29 mouse cellular contexts compared by ENCODE assay signal in the genomic region with DNA sequence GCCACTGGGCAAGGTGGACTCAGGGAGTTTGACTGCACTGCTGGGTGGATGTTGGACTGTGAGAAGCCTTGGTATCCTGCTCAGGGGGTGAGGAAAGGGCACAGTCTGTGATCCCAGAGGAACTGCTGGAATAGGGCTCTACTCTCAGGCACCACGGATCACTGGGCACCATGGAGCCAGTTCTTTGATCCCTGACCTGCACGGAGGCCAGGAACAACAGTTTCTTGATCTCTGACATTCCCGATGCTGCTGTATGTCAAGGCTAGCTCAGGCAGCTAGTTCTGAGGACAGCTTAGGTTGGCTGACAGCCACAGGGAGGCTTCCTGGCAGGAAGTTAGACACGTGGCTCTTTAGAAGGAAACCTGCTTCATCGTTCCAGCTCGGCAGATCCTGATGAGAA.
DNase-seq lines count a peak whose midpoint lies in the region; ATAC-seq and TF ChIP-seq lines count a peak whose summit lies in the region.
"Had no signal": no experiment of that assay in that cellular context is flagged by ENCODE, and none has a peak within 500 bp of the region (broad histone marks: within the 10 kb centered on the region; RNA-seq: fewer than 3 reads in every experiment).

No protein-coding gene starts in this region.

- no peak overlapping the region for H3K27ac ChIP-seq in kidney, postnatal 0 days
- H3K27ac ChIP-seq: forebrain, embryonic 13.5 days; hindbrain, embryonic 10.5 days; hindbrain, embryonic 15.5 days; liver, embryonic 14.5 days; midbrain, embryonic 10.5 days had no signal

- H3K4me2 ChIP-seq in kidney, postnatal 0 days (ENCODE audit: low read length), result no peak overlapping the region
- H3K4me2 ChIP-seq: forebrain, embryonic 13.5 days; heart, embryonic 11.5 days; hindbrain, embryonic 15.5 days had no signal

- no peaks in the 10 kb centered on the region for H3K9me3 ChIP-seq in kidney, postnatal 0 days (replicated peaks; ENCODE audit: low read length)
- H3K9me3 ChIP-seq: forebrain, embryonic 13.5 days; G1E; hindbrain, embryonic 10.5 days; hindbrain, embryonic 15.5 days; midbrain, embryonic 10.5 days had no signal

- 17% methylated on average over 6 of the region's 6 CpGs for WGBS in kidney, postnatal 0 days

- DNase-seq in embryo, embryonic 10 days (ENCODE audit: low spot score), result peak; percentile 7
- no peak for DNase-seq in embryo, embryonic 9.5 days (ENCODE audit: extremely low spot score)
- peak; percentile 4 for DNase-seq in kidney, adult 18-20 months
- no peak for DNase-seq in kidney, postnatal 10 days
- peak; percentile 16 to 64 for DNase-seq in kidney, adult 8-10 months
- no peak for DNase-seq in kidney, postnatal 0 days (ENCODE audit: low spot score)
- DNase-seq in left cerebral cortex, postnatal 36 days (ENCODE audit: low spot score in 2 of 2), result no peak
- no peak for DNase-seq in cerebellum, adult 18-20 months
- DNase-seq: adrenal gland, adult 8-10 months; cerebellum, adult 9-11 months; gastrocnemius, postnatal 10 days; heart, postnatal 10 days; layer of hippocampus, adult 9-11 months; liver; lung, adult 2 months; lung, postnatal 10 days; right cerebral cortex, adult 18-20 months; spleen, adult 18-20 months; thymus, postnatal 36 days had no signal

- no peaks in the 10 kb centered on the region for H3K36me3 ChIP-seq in kidney, postnatal 0 days (ENCODE audit: insufficient read depth, low read length)
- H3K36me3 ChIP-seq: G1E; hindbrain, embryonic 10.5 days; hindbrain, embryonic 15.5 days; midbrain, embryonic 10.5 days had no signal

- no peaks in the 10 kb centered on the region for H3K27me3 ChIP-seq in kidney, postnatal 0 days (ENCODE audit: insufficient read depth, low read length)
- H3K27me3 ChIP-seq: forebrain, embryonic 13.5 days; hindbrain, embryonic 15.5 days had no signal

- no peak for TF ChIP-seq CTCF in kidney, postnatal 0 days (IDR thresholded peaks at IDR 0.05; ENCODE audit: low read depth)

- no peak overlapping the region for H3K9ac ChIP-seq in kidney, postnatal 0 days (ENCODE audit: low read depth, low read length)
- H3K9ac ChIP-seq: forebrain, embryonic 13.5 days; hindbrain, embryonic 15.5 days; liver, embryonic 14.5 days had no signal

- H3K4me3 ChIP-seq in kidney, postnatal 0 days (replicated peaks; ENCODE audit: low read depth, low read length), result no peak overlapping the region
- H3K4me3 ChIP-seq: forebrain, embryonic 13.5 days; hindbrain, embryonic 10.5 days; hindbrain, embryonic 15.5 days; midbrain, embryonic 10.5 days; myocyte had no signal

- peak; percentile 71 for ATAC-seq in kidney, postnatal 0 days (replicated peaks; ENCODE audit: low FRiP score, low read depth)
- ATAC-seq: forebrain, embryonic 13.5 days; inflammation-experienced regulatory T-cells, adult 6 months; midbrain, embryonic 16.5 days had no signal

- intact Hi-C loops in left cerebral cortex, postnatal 36 days (cut with DNase I), result no loop called here

- H3K4me1 ChIP-seq in kidney, postnatal 0 days (replicated peaks; ENCODE audit: insufficient read depth, low read length), result no peaks in the 10 kb centered on the region
- H3K4me1 ChIP-seq: forebrain, embryonic 13.5 days; hindbrain, embryonic 10.5 days; hindbrain, embryonic 15.5 days; midbrain, embryonic 10.5 days had no signal

Comparison
In these comparisons a context has a peak if more than half of its experiments do, and no peak if none do; other contexts are left out.
1. DNase-seq: peak in embryo, embryonic 10 days (single experiment), kidney, adult 18-20 months (single experiment) and kidney, adult 8-10 months (2 of 2); none in embryo, embryonic 9.5 days (single experiment), kidney, postnatal 10 days (single experiment), kidney, postnatal 0 days (single experiment), left cerebral cortex, postnatal 36 days (0 of 2) and cerebellum, adult 18-20 months (0 of 2).